Mouse (Mus musculus) heart, postnatal 0 days (tissue): ENCODE results near the gene Ablim1. TPM values are rescaled to one million over a fixed set of nuclear protein-coding genes. Genes with fewer than 3 reads are reported as not detected.
A peak's percentile ranks its signal among the peaks of the same experiment; 100 is the strongest.

Source experiments
- ATAC-seq: fragments of 200-750 bp; cut with Nextera tagmentation; 2 replicates; pipeline ENCODE4 v1.8.0; 2017; ENCODE audit warnings: low read depth, moderate number of reproducible peaks, moderate library complexity; ENCODE audit not compliant: insufficient read depth
- DNase-seq: peaks from one replicate; pipeline ENCODE4 v3.0.0-alpha.2; 2016; ENCODE audit warnings: low spot score
- H3K27ac ChIP-seq: fragments of 300-500 bp; sonication (generic); 2 replicates; pipeline ENCODE4 v1.5.1; 2014; ENCODE audit warnings: low read depth, mild to moderate bottlenecking
- H3K27me3 ChIP-seq: fragments of 300-500 bp; sonication (generic); 2 replicates; pipeline ENCODE4 v1.6.1; 2014; ENCODE audit warnings: low read length, mixed read lengths; ENCODE audit not compliant: control insufficient read depth, insufficient read depth
- H3K36me3 ChIP-seq: fragments of 300-500 bp; sonication (generic); replicated peaks from 2 replicates; pipeline ENCODE4 v1.6.1; 2014; ENCODE audit warnings: low read length, mixed read lengths; ENCODE audit not compliant: control insufficient read depth, insufficient read depth
- H3K4me1 ChIP-seq: fragments of 300-500 bp; sonication (generic); 2 replicates; pipeline ENCODE4 v1.6.1; 2014; ENCODE audit warnings: antibody characterized with exemption; ENCODE audit not compliant: control insufficient read depth, insufficient read depth
- H3K4me2 ChIP-seq: fragments of 300-500 bp; sonication (generic); 2 replicates; pipeline ENCODE4 v1.6.1; 2014; ENCODE audit warnings: low read depth, mild to moderate bottlenecking, low read length, moderate library complexity
- H3K4me3 ChIP-seq: fragments of 300-500 bp; sonication (generic); 2 replicates; pipeline ENCODE4 v1.5.1; 2014; ENCODE audit warnings: low read depth, low read length
- H3K9ac ChIP-seq: fragments of 300-500 bp; sonication (generic); replicated peaks from 2 replicates; pipeline ENCODE4 v1.6.1; 2014; ENCODE audit warnings: low read depth, low read length, mixed read lengths
- H3K9me3 ChIP-seq: fragments of 300-500 bp; sonication (generic); replicated peaks from 2 replicates; pipeline ENCODE4 v1.6.1; 2016; ENCODE audit warnings: low read length; ENCODE audit not compliant: control insufficient read depth
- CTCF ChIP-seq: IDR thresholded peaks from 2 replicates; pipeline ENCODE4 v1.5.1; 2016; ENCODE audit warnings: antibody characterized with exemption, control low read depth, low read depth
- EP300 ChIP-seq: IDR thresholded peaks from 2 replicates; pipeline ENCODE4 v1.6.1; 2016; ENCODE audit warnings: antibody characterized with exemption, low read depth
- WGBS: fragments of 180-500 bp; shearing (Covaris S2); extraction: QIAGEN DNeasy Blood & Tissue Kit; methylation state at CpG from one replicate; pipeline ENCODE4 v1.1.7; 2014; 5-methylcytosine and 5-hydroxymethylcytosine counted together
- polyA plus RNA-seq: library from polyadenylated mRNA; unstranded; fragments of >200 nt; fragmentation: Nextera tagmentation; extraction: Ambion mirVana; gene quantifications from 2 replicates; pipeline ENCODE4 v1.2.1, GENCODE M21; 2015
- total RNA-seq: library from RNA; depleted of rRNA; stranded (reverse); fragments of >200 nt; gene quantifications from 2 replicates; pipeline ENCODE4 v1.2.3, GENCODE M21; 2014; ENCODE audit warnings: low replicate concordance

Gene Ablim1
- total and polyA plus RNA-seq, 2 experiments from 2014 or later = 106 to 235 TPM

DNA sequence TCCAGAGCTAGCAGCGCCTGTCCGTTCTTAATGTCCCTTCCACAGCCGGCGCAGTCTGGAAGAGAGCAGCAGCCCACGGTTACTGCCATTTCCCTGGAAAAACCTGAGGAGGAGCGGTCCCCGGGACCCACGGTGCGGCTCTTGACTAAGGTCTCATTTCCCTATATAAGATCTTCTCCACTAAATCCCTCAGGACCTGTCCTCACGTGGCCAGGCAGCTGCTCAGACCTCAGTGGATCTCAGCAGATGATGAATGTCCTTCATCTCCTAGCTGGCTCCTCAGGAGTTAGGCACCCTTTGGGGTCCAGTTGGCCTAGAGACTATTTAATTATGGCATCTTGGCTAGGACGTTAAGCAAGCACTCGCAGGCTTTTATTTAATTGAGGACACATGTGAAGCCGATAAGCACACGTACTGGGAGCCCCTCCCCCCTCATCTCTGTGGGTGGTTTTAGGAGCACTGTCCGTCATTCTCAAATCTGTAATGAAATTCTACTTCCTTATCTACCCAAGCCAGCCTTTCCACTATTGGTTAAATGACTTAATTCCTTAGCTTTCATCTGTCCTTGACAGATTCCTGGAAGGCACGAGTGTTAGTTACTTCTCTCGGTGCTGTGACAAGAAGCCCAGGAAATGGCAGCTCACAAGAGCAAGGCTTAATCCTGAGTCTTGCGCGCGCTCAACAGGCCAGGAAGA is 179.9 kb downstream of the Ablim1 start:
- H3K27ac ChIP-seq = peak overlapping the region; percentile 30
- H3K27me3 ChIP-seq = no peaks in the 10 kb centered on the region
- WGBS = 60% methylated on average over 20 of the region's 20 CpGs
- H3K4me2 ChIP-seq = peak overlapping the region; percentile 33
- DNase-seq (no peak), ATAC-seq (no peak)
- 0 out of 2 replicates have a peak overlapping the region, but pooled peaks have one; percentile 33 for H3K9ac ChIP-seq
- no peaks in the 10 kb centered on the region for H3K4me1 ChIP-seq
- peak overlapping the region; percentile 15; the same call in 1 of the 2 replicates for H3K4me3 ChIP-seq
- TF ChIP-seq EP300 = no peak
- no peak for TF ChIP-seq CTCF
- peaks cover 57% of the 10 kb centered on the region for H3K36me3 ChIP-seq
- no peaks in the 10 kb centered on the region for H3K9me3 ChIP-seq

DNA sequence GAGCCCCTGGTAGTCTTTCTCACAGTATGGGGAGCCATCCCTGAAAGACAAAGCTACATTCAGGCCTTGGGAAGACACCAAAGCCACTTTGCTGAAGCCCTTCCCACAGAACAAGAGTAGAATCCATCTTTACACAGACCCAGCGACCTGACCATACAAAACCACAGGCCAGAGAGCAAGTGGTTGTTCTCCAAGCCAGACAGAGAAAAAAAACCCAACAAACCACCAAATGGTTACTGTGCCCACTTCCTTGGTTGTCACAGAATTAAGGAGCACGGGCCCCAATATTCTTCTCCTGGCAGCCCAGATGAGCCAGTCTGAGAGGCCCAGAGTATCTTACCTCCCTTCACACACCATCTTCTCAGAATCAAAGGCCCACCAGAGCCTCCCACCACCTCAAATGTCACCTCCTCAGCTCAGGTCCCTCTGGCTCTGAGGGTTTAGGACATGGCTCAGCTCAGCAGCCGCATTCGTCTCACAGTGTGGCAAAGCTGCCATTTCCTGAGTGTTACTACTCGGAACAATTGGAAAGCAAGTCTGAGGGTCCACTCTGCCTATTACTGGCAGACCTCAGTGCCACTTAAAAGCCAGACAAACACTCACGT is 181.7 kb downstream of the Ablim1 start:
- TF ChIP-seq EP300 (no peak), CTCF (no peak)
- no peaks in the 10 kb centered on the region for H3K9me3 ChIP-seq
- H3K27me3 ChIP-seq = no peaks in the 10 kb centered on the region
- 81% methylated on average over 6 of the region's 6 CpGs for WGBS
- no peaks in the 10 kb centered on the region for H3K4me1 ChIP-seq
- H3K4me2 ChIP-seq = no peak overlapping the region
- peaks cover 68% of the 10 kb centered on the region for H3K36me3 ChIP-seq
- H3K4me3 ChIP-seq = no peak overlapping the region
- ATAC-seq (no peak), DNase-seq (no peak)
- no peak overlapping the region for H3K9ac ChIP-seq
- H3K27ac ChIP-seq = peak overlapping the region; percentile 43; the same call in 1 of the 2 replicates

DNA sequence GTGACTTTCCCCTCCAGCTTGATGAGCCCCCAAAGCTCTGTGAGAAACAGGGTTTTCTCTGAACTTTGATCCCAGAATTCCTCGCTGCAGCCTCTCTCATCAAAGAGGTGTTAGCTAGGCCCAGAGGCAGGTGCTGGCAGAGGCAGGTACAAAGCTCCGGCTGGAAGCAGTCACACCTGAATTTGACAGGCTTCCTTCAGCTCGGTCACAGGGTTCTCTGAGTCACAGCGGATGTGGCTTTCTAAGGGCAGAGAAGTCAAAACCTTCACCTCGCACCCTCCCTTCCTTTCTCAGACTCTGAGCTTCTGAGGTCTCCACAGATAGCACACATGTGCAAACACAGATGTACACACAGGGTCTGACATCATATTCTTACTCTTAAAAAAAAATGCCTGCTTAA is 182.4 kb downstream of the Ablim1 start:
- DNase-seq (no peak), ATAC-seq (no peak)
- Histone ChIP-seq H3K36me3 (peaks cover 75% of the 10 kb centered on the region), H3K4me2 (no peak overlapping the region), H3K9ac (no peak overlapping the region), H3K9me3 (no peaks in the 10 kb centered on the region), H3K4me1 (no peaks in the 10 kb centered on the region), H3K27ac (peak overlapping the region; percentile 43; the same call in 1 of the 2 replicates), H3K27me3 (no peaks in the 10 kb centered on the region), H3K4me3 (no peak overlapping the region)
- TF ChIP-seq CTCF (no peak), EP300 (no peak)
- WGBS = 81% methylated on average over 5 of the region's 5 CpGs

DNA sequence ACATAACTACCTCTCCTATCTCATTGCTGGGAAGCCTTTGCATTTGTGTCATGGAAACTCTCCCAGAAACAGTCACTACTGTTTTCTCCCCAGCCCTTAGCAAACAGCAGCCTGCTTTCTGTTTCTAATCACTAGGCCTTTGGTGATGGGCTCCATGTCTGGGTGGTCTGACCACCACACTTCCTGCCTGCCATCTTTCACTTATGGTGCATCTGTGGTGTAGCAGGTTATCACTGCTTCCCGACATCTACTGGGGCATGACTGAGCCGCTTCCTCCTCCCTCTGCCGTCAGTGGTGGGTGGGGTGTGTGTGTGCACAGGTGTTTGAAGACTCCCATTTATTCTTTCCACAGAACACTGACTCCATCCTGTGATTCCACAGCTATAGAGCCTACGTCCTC is 183.4 kb downstream of the Ablim1 start:
- no peak for ATAC-seq
- Histone ChIP-seq H3K4me3 (no peak overlapping the region), H3K4me2 (no peak overlapping the region), H3K4me1 (no peaks in the 10 kb centered on the region), H3K27me3 (no peaks in the 10 kb centered on the region), H3K36me3 (peaks cover 84% of the 10 kb centered on the region), H3K27ac (peak overlapping the region; percentile 5; the same call in 1 of the 2 replicates), H3K9me3 (no peaks in the 10 kb centered on the region), H3K9ac (no peak overlapping the region)
- TF ChIP-seq CTCF = no peak
- no peak for TF ChIP-seq EP300
- 63% methylated on average over 4 of the region's 4 CpGs for WGBS
- no peak for DNase-seq

DNA sequence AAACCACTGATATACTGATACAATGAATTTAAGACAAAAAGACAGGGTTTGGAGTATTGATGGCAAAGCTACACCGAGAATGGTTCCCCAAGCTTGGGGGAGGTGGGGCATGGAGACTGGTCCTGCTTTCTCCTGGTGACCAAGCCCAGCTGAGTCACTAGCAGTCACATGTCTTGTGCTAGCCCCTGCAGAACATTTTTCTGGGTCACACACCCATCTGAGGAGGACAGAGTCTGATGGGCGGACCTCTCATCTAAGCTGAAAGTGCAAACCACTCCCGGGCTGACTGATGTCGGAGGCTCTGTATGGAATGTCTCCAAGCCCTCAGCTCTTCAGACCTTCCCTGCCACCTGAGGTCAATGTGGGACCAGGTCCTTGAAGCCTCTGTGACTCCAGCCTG is 184.1 kb downstream of the Ablim1 start:
- H3K9me3 ChIP-seq = no peaks in the 10 kb centered on the region
- no peak overlapping the region for H3K4me2 ChIP-seq
- no peak overlapping the region for H3K4me3 ChIP-seq
- no peaks in the 10 kb centered on the region for H3K27me3 ChIP-seq
- DNase-seq = no peak
- H3K27ac ChIP-seq = no peak overlapping the region
- peaks cover 85% of the 10 kb centered on the region for H3K36me3 ChIP-seq
- H3K9ac ChIP-seq = no peak overlapping the region
- TF ChIP-seq EP300 (no peak), CTCF (no peak)
- WGBS = 76% methylated on average over 4 of the region's 4 CpGs
- ATAC-seq = no peak
- no peaks in the 10 kb centered on the region for H3K4me1 ChIP-seq

DNA sequence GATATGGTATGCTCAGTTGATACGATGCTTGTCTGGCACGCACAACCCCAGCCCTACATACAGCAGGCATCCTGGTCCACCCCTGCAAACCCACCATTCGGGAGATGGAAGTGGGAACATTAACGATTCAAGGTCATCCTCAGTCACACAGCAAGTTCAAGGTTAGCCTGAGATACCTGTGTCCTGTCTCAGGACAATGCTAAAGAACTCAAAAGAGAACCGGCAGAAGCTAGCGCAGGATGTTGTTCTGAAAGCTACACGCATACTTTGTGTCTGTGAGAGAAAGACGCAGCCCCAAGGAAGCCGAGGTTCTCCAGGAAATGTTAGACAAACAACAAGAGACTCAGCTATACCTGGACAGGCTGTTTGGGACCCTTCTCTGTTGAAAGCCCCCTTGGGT is 185.0 kb downstream of the Ablim1 start:
- H3K4me2 ChIP-seq = no peak overlapping the region
- H3K4me1 ChIP-seq = no peaks in the 10 kb centered on the region
- H3K27me3 ChIP-seq = no peaks in the 10 kb centered on the region
- H3K27ac ChIP-seq = no peak overlapping the region
- ATAC-seq (no peak), DNase-seq (no peak)
- H3K36me3 ChIP-seq = peaks cover 86% of the 10 kb centered on the region
- H3K9me3 ChIP-seq = no peaks in the 10 kb centered on the region
- H3K4me3 ChIP-seq = no peak overlapping the region
- TF ChIP-seq EP300 (no peak), CTCF (no peak)
- no peak overlapping the region for H3K9ac ChIP-seq
- 76% methylated on average over 9 of the region's 9 CpGs for WGBS
